Mouse (Mus musculus) E14TG2a.4 (cell line): Measurements from ENCODE around the gene Ahcyl1.

Source experiments
- H3K27me3 ChIP-seq: 2 replicates; pipeline ENCODE4 v1.6.1; 2014; ENCODE audit warnings: low read length, control low read depth; ENCODE audit not compliant: insufficient read depth
- H3K36me3 ChIP-seq: 2 replicates; pipeline ENCODE4 v1.6.1; 2014; ENCODE audit warnings: low read length, control low read depth; ENCODE audit not compliant: insufficient read depth
- H3K4me1 ChIP-seq: replicated peaks from 2 replicates; pipeline ENCODE4 v1.6.1; 2014; ENCODE audit warnings: low read depth, low read length, control low read depth
- H3K4me3 ChIP-seq: replicated peaks from 2 replicates; pipeline ENCODE4 v1.5.1; 2014; ENCODE audit warnings: mild to moderate bottlenecking, low read length
- H3K9me3 ChIP-seq: 2 replicates; pipeline ENCODE4 v1.6.1; 2014; ENCODE audit warnings: low read length, control low read depth
- CTCF ChIP-seq: conservative IDR thresholded peaks from 2 replicates; pipeline ENCODE4 v1.5.1; 2014; ENCODE audit warnings: low read length
- NANOG ChIP-seq: IDR thresholded peaks from 2 replicates; pipeline ENCODE4 v1.6.1; 2014; ENCODE audit warnings: borderline replicate concordance, low read length, mixed read lengths
- POU5F1 ChIP-seq: IDR thresholded peaks from 2 replicates; pipeline ENCODE4 v1.6.1; 2014; ENCODE audit warnings: low read length, borderline replicate concordance

Ahcyl1 gene

DNA sequence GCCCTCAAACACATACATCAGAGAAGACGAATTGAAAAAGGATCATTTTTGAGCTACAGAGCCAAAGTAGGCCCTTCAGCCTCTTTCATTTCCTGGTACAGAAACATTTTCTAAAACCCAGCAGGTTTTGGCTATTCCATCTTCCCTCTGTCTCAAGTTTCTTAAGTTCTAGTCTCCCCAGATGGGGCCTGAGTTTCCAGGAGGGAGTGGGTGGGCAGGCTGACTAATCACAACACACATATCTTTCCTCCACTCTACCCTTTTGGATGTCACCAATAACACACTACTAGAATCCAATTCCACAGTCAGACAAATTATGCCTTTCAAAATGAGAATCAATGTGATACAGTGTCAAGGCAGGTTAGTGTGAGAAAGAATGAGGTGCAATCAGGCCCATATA is 12.8 kb downstream of the Ahcyl1 start:
- H3K4me3 ChIP-seq, result no peak overlapping the region
- no peak for TF ChIP-seq POU5F1
- TF ChIP-seq CTCF, result no peak
- TF ChIP-seq NANOG, result no peak
- 0 out of 2 replicates have a peak, but pooled peaks cover 4% of the 10 kb centered on the region for H3K36me3 ChIP-seq
- H3K27me3 ChIP-seq, result no peaks in the 10 kb centered on the region
- H3K4me1 ChIP-seq, result peaks cover 19% of the 10 kb centered on the region
- no peaks in the 10 kb centered on the region for H3K9me3 ChIP-seq

- Histone ChIP-seq H3K4me3 (no peak overlapping the region), H3K36me3 (peaks cover 17% of the 10 kb centered on the region), H3K4me1 (peaks cover 19% of the 10 kb centered on the region), H3K27me3 (no peaks in the 10 kb centered on the region), H3K9me3 (no peaks in the 10 kb centered on the region)
- TF ChIP-seq POU5F1, result no peak
- TF ChIP-seq NANOG, result no peak
- no peak for TF ChIP-seq CTCF
These were observed 15.4 kb downstream of the Ahcyl1 start for GRCm38 (mm10) chr3:107680790-107681576.

- H3K4me1 ChIP-seq, result no peaks in the 10 kb centered on the region
- no peaks in the 10 kb centered on the region for H3K27me3 ChIP-seq
- H3K36me3 ChIP-seq, result peaks cover 89% of the 10 kb centered on the region
- no peak overlapping the region for H3K4me3 ChIP-seq
- no peaks in the 10 kb centered on the region for H3K9me3 ChIP-seq
- TF ChIP-seq NANOG (no peak), POU5F1 (no peak), CTCF (no peak)
These were observed 24.9 kb downstream of the Ahcyl1 start for GRCm38 (mm10) chr3:107671509-107671908.

DNA sequence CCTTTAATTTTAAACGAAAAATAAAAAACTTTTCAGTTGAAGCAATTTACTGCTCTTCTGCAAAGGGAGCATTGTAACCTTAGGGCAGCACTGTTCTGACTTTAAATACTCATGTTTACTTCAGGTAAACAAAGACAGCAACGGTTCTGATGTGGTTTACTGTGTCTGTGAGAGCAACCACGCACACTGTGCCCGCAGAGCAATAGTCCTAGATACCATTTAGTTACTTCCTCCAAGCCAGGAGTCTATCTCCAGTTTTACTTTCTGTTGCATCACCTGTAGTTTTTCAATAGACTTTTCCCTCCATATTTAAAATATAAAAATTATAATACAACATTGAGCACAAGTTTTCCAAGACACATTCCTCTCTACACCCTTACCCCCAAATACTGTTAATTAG is 25.9 kb downstream of the Ahcyl1 start:
- H3K9me3 ChIP-seq, result no peaks in the 10 kb centered on the region
- H3K4me3 ChIP-seq, result no peak overlapping the region
- no peaks in the 10 kb centered on the region for H3K27me3 ChIP-seq
- no peaks in the 10 kb centered on the region for H3K4me1 ChIP-seq
- H3K36me3 ChIP-seq, result peaks cover 90% of the 10 kb centered on the region
- TF ChIP-seq CTCF, result no peak
- TF ChIP-seq NANOG, result no peak
- TF ChIP-seq POU5F1, result no peak

GRCm38 (mm10) chr3:107668786-107669185 is 27.6 kb downstream of the Ahcyl1 start:
- Histone ChIP-seq H3K4me3 (no peak overlapping the region), H3K9me3 (no peaks in the 10 kb centered on the region), H3K4me1 (no peaks in the 10 kb centered on the region), H3K36me3 (peaks cover 88% of the 10 kb centered on the region), H3K27me3 (no peaks in the 10 kb centered on the region)
- TF ChIP-seq POU5F1 (no peak), NANOG (no peak), CTCF (no peak)

- H3K9me3 ChIP-seq, result no peaks in the 10 kb centered on the region
- no peaks in the 10 kb centered on the region for H3K4me1 ChIP-seq
- H3K4me3 ChIP-seq, result no peak overlapping the region
- peaks cover 91% of the 10 kb centered on the region for H3K36me3 ChIP-seq
- TF ChIP-seq POU5F1 (no peak), CTCF (no peak), NANOG (no peak)
- no peaks in the 10 kb centered on the region for H3K27me3 ChIP-seq
These were observed 28.9 kb downstream of the Ahcyl1 start for GRCm38 (mm10) chr3:107667426-107667825.

DNA sequence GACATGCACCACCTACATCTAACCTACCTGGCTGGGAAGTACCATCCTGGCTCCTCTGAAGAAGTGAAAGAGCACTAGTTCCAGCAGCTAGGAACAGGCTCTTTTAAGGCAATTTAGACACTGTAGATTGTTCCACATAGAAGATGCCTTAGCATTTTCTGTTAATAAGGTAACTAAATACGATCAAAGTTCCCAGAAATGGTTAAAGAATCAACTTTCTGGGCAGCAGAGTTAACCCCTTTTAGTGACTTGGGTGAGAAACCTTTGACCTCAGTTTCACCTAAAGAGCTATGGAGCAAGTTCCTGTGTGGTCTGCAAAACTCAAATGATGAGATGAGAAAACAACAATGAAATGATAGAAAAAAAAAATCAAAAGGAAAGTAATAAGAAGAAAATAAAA is 31.7 kb downstream of the Ahcyl1 start:
- no peaks in the 10 kb centered on the region for H3K27me3 ChIP-seq

DNA sequence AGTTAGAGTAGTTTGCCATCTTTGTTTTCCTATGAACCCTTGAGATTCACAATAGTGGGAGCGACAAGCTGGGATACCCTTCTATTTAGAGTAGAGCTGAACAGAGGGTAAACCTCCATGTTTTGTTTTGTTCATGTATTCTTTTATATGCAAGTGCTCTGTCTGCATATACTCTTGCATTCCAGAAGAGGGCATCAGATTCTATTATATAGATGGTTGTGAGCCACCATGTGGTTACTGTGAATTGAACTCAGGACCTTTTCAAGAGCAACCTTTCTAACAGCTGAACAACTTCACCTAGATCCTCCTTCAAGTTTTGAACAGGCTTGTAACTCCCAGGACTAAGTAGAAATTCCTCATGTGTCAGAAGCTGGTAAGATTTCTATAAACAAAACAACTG is 37.4 kb downstream of the Ahcyl1 start:
- Histone ChIP-seq H3K9me3 (no peaks in the 10 kb centered on the region), H3K4me3 (no peak overlapping the region), H3K27me3 (no peaks in the 10 kb centered on the region), H3K4me1 (no peaks in the 10 kb centered on the region), H3K36me3 (peaks cover 40% of the 10 kb centered on the region)
- TF ChIP-seq NANOG (no peak), CTCF (no peak), POU5F1 (no peak)

More for the DNA sequence above, 31.7 kb downstream of the Ahcyl1 start:
- Histone ChIP-seq H3K4me3 (no peak overlapping the region), H3K4me1 (no peaks in the 10 kb centered on the region), H3K9me3 (no peaks in the 10 kb centered on the region), H3K36me3 (peaks cover 89% of the 10 kb centered on the region)
- no peak for TF ChIP-seq CTCF
- no peak for TF ChIP-seq POU5F1
- TF ChIP-seq NANOG, result no peak
